ENCODE assay signal across 9 mouse cellular contexts in the genomic region with DNA sequence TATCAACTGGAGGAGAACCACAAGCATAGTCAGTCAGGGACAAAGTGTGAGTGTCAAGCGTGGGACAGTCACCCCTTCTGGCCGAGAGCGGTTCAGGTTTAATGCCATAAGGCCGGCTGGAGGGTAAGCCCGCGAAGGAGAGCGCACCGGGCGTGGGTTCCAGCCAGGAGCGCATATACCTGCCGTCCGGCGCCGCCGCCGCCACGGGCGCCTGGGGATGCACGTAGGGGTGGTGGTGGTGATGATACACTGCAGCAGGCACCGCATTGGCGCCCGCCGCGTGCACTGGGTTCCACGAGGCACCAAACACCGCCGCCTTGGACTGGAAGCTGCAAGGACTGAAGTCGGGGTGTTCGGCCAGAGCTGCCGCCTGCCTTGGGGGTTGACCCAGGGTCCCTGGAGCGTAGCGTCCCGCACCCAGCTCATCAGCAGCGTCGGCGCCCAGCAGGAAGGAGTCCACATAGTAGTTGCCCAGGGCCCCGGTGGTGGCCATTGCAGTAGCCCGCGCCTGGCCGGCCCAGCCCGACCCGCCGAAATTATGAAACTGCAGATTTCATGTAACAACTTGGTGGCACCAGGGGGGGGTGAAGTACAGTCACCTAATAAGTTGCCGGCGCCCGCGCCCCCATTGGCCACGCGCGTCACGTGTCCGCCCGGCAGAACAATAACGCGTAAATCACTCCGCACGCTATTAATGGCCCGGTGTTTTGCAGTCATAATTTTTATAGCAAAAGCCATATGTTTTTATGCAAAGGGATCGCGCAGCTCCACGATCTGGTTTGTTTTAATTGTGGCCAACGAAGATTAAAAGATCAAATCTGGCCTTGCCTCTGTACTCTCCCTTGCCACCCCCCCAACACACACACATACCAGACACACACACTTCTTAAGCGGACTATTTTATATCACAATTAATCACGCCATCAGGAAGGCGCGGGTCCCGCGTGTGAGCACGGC. TPM values are rescaled to one million over a fixed set of nuclear protein-coding genes. Genes with fewer than 3 reads are reported as not detected.
DNase-seq lines count a peak whose midpoint lies in the region; ATAC-seq and TF ChIP-seq lines count a peak whose summit lies in the region.
"Had no signal": no experiment of that assay in that cellular context is flagged by ENCODE, and none has a peak within 500 bp of the region (broad histone marks: within the 10 kb centered on the region; RNA-seq: fewer than 3 reads in every experiment).

No protein-coding gene starts in this region.

- ATAC-seq in heart, embryonic 15.5 days (replicated peaks; ENCODE audit: insufficient number of reproducible peaks, insufficient read depth, low FRiP score, low read depth): no peak
- peak; percentile 57 for ATAC-seq in kidney, embryonic 15.5 days (replicated peaks; ENCODE audit: low FRiP score)
- ATAC-seq in neural tube, embryonic 12.5 days (ENCODE audit: low FRiP score, low read depth): peak; percentile 46

- H3K36me3 ChIP-seq in heart, embryonic 15.5 days: no peaks in the 10 kb centered on the region
- H3K36me3 ChIP-seq in kidney, embryonic 15.5 days: peaks cover 4% of the 10 kb centered on the region; the same call in 1 of the 2 replicates
- no peaks in the 10 kb centered on the region for H3K36me3 ChIP-seq in neural tube, embryonic 12.5 days

- TF ChIP-seq POLR2A in bone marrow macrophage, adult 2 months (IDR thresholded peaks at IDR 0.05; ENCODE audit: borderline replicate concordance, low read depth, low read length): no peak

- H3K27ac ChIP-seq in heart, embryonic 15.5 days: no peak overlapping the region
- no peak overlapping the region for H3K27ac ChIP-seq in bone marrow macrophage, adult 2 months (ENCODE audit: insufficient read depth, low read depth, low read length)
- peak overlapping the region; percentile 99 for H3K27ac ChIP-seq in kidney, embryonic 15.5 days
- H3K27ac ChIP-seq in neural tube, embryonic 12.5 days: peak overlapping the region; percentile 90
- H3K27ac ChIP-seq in layer of hippocampus, adult 2 months: no peak overlapping the region

- H3K4me2 ChIP-seq in heart, embryonic 15.5 days: peak overlapping the region; percentile 13; the same call in 1 of the 2 replicates
- peak overlapping the region; percentile 92 for H3K4me2 ChIP-seq in kidney, embryonic 15.5 days
- H3K4me2 ChIP-seq in neural tube, embryonic 12.5 days (replicated peaks): peak overlapping the region; percentile 99

- no peak for DNase-seq in heart, postnatal 14 days
- DNase-seq in left cerebral cortex, postnatal 14 days (ENCODE audit: low spot score in 2 of 2): no peak
- no peak for DNase-seq in left cerebral cortex, adult 11 months (ENCODE audit: low spot score)
- no peak for DNase-seq in layer of hippocampus, adult 2 months (ENCODE audit: low spot score in 2 of 2)

- H3K4me3 ChIP-seq in heart, embryonic 15.5 days: peak overlapping the region; percentile 26
- peak overlapping the region; percentile 5; the same call in 1 of the 2 replicates for H3K4me3 ChIP-seq in bone marrow macrophage, adult 2 months (ENCODE audit: insufficient read depth, low read length)
- peak overlapping the region; percentile 77 for H3K4me3 ChIP-seq in kidney, embryonic 15.5 days (replicated peaks)
- H3K4me3 ChIP-seq in neural tube, embryonic 12.5 days: peak overlapping the region; percentile 82
- H3K4me3 ChIP-seq in layer of hippocampus, adult 2 months: no peak overlapping the region

- intact Hi-C loops in heart, postnatal 14 days (cut with DNase I): loop anchor here (5.0 to 10.0 kb wide), 2 partner anchors 841 to 1044 kb away; no protein-coding TSS in a partner anchor
- intact Hi-C loops in left cerebral cortex, postnatal 14 days (cut with DNase I): loop anchor here (10.0 kb wide), 1 partner anchor 1421 kb away; no protein-coding TSS in a partner anchor

- H3K4me1 ChIP-seq in heart, embryonic 15.5 days (replicated peaks): peaks cover 20% of the 10 kb centered on the region
- no peaks in the 10 kb centered on the region for H3K4me1 ChIP-seq in bone marrow macrophage, adult 2 months (ENCODE audit: control insufficient read depth, insufficient read depth, low read length)
- peaks cover 23% of the 10 kb centered on the region for H3K4me1 ChIP-seq in kidney, embryonic 15.5 days
- H3K4me1 ChIP-seq in neural tube, embryonic 12.5 days: peaks cover 19% of the 10 kb centered on the region

- no peak for TF ChIP-seq CTCF in bone marrow macrophage, adult 2 months (IDR thresholded peaks at IDR 0.05; ENCODE audit: low read depth, low read length)
- no peak for TF ChIP-seq CTCF in layer of hippocampus, adult 2 months (conservative IDR thresholded peaks at IDR 0.05)

- H3K27me3 ChIP-seq in heart, embryonic 15.5 days: peaks cover 97% of the 10 kb centered on the region
- 0 out of 2 replicates have a peak, but pooled peaks cover 6% of the 10 kb centered on the region for H3K27me3 ChIP-seq in kidney, embryonic 15.5 days
- peaks cover 17% of the 10 kb centered on the region for H3K27me3 ChIP-seq in neural tube, embryonic 12.5 days (replicated peaks)

- WGBS in heart, embryonic 15.5 days: 3% methylated on average over 69 of the region's 69 CpGs
- under 1% methylated on average over 69 of the region's 69 CpGs for whole genome bisulfite sequencing in kidney, embryonic 15.5 days
- under 1% methylated on average over 69 of the region's 69 CpGs for WGBS in neural tube, embryonic 12.5 days

- H3K9me3 ChIP-seq in heart, embryonic 15.5 days (replicated peaks): no peaks in the 10 kb centered on the region
- H3K9me3 ChIP-seq in kidney, embryonic 15.5 days (replicated peaks): no peaks in the 10 kb centered on the region
- H3K9me3 ChIP-seq in neural tube, embryonic 12.5 days: no peaks in the 10 kb centered on the region

- H3K9ac ChIP-seq in heart, embryonic 15.5 days: no peak overlapping the region
- H3K9ac ChIP-seq in kidney, embryonic 15.5 days: peak overlapping the region; percentile 94
- peak overlapping the region; percentile 100 for H3K9ac ChIP-seq in neural tube, embryonic 12.5 days

RNA-seq across cellular contexts. Expression of gene Hoxa7, which starts 4.2 kb away (rescaled TPM):
- 0.54 and 1.4 TPM in 2 replicates for polyA plus RNA-seq in heart, embryonic 15.5 days (2015; fragmentation: Nextera tagmentation; extraction: Ambion mirVana)
- total RNA-seq in heart, postnatal 14 days (2021): under 1 TPM; 0.17 to 0.29 TPM
- polyA plus RNA-seq in bone marrow macrophage, adult 2 months (2012; ENCODE audit: insufficient read depth, insufficient read length, missing spikeins): not detected in 2 replicates
- polyA plus RNA-seq in kidney, embryonic 15.5 days (2015; fragmentation: Nextera tagmentation; extraction: Ambion mirVana): 26.7 and 27.2 TPM in 2 replicates
- polyA plus RNA-seq in neural tube, embryonic 12.5 days (2016; fragmentation: Nextera tagmentation; extraction: Ambion mirVana): 81.2 and 102 TPM in 2 replicates
- not detected for total RNA-seq in left cerebral cortex, postnatal 14 days (2021)
- not detected for total RNA-seq in layer of hippocampus, adult 2 months (2021)
- total RNA-seq: left cerebral cortex, postnatal 10 days had no signal

RNA-seq across cellular contexts. Expression of gene Hoxa9, which starts 5.0 kb away (rescaled TPM):
- polyA plus RNA-seq in heart, embryonic 15.5 days (2015; fragmentation: Nextera tagmentation; extraction: Ambion mirVana): 0.13 and 0.24 TPM in 2 replicates
- total RNA-seq in heart, postnatal 14 days (2021): not detected
- not detected in 2 replicates for polyA plus RNA-seq in bone marrow macrophage, adult 2 months (2012; ENCODE audit: insufficient read depth, insufficient read length, missing spikeins)
- 53.4 and 65.1 TPM in 2 replicates for polyA plus RNA-seq in kidney, embryonic 15.5 days (2015; fragmentation: Nextera tagmentation; extraction: Ambion mirVana)
- 124 and 131 TPM in 2 replicates for polyA plus RNA-seq in neural tube, embryonic 12.5 days (2016; fragmentation: Nextera tagmentation; extraction: Ambion mirVana)
- total RNA-seq in left cerebral cortex, postnatal 14 days (2021): not detected
- total RNA-seq in layer of hippocampus, adult 2 months (2021): not detected
- total RNA-seq: left cerebral cortex, postnatal 10 days had no signal

RNA-seq across cellular contexts. Expression of gene Gm28308, which starts 12.8 kb away (rescaled TPM):
- polyA plus RNA-seq in heart, embryonic 15.5 days (2015; fragmentation: Nextera tagmentation; extraction: Ambion mirVana): not detected in 2 replicates
- not detected for total RNA-seq in heart, postnatal 14 days (2021)
- not detected in 2 replicates for polyA plus RNA-seq in bone marrow macrophage, adult 2 months (2012; ENCODE audit: insufficient read depth, insufficient read length, missing spikeins)
- 0.92 TPM in 1 of 2 replicates, not detected in the other for polyA plus RNA-seq in kidney, embryonic 15.5 days (2015; fragmentation: Nextera tagmentation; extraction: Ambion mirVana)
- not detected in 2 replicates for polyA plus RNA-seq in neural tube, embryonic 12.5 days (2016; fragmentation: Nextera tagmentation; extraction: Ambion mirVana)
- total RNA-seq in left cerebral cortex, postnatal 14 days (2021): not detected
- not detected for total RNA-seq in layer of hippocampus, adult 2 months (2021)
- total RNA-seq: left cerebral cortex, postnatal 10 days had no signal

RNA-seq across cellular contexts. Expression of gene Hoxa3, which starts 12.8 kb away (rescaled TPM):
- polyA plus RNA-seq in heart, embryonic 15.5 days (2015; fragmentation: Nextera tagmentation; extraction: Ambion mirVana): 0.89 and 2.4 TPM in 2 replicates
- total RNA-seq in heart, postnatal 14 days (2021): 1 to 10 TPM; 1.2 TPM
- polyA plus RNA-seq in bone marrow macrophage, adult 2 months (2012; ENCODE audit: insufficient read depth, insufficient read length, missing spikeins): not detected in 2 replicates
- 9.5 and 11.8 TPM in 2 replicates for polyA plus RNA-seq in kidney, embryonic 15.5 days (2015; fragmentation: Nextera tagmentation; extraction: Ambion mirVana)
- 21.1 and 25.1 TPM in 2 replicates for polyA plus RNA-seq in neural tube, embryonic 12.5 days (2016; fragmentation: Nextera tagmentation; extraction: Ambion mirVana)
- not detected for total RNA-seq in left cerebral cortex, postnatal 14 days (2021)
- total RNA-seq in layer of hippocampus, adult 2 months (2021): not detected
- total RNA-seq: left cerebral cortex, postnatal 10 days had no signal

RNA-seq across cellular contexts. Expression of gene Hoxa10, which starts 14.8 kb away (rescaled TPM):
- 0.19 and 0.55 TPM in 2 replicates for polyA plus RNA-seq in heart, embryonic 15.5 days (2015; fragmentation: Nextera tagmentation; extraction: Ambion mirVana)
- not detected for total RNA-seq in heart, postnatal 14 days (2021)
- 0.54 TPM in 1 of 2 replicates, not detected in the other for polyA plus RNA-seq in bone marrow macrophage, adult 2 months (2012; ENCODE audit: insufficient read depth, insufficient read length, missing spikeins)
- 157 and 172 TPM in 2 replicates for polyA plus RNA-seq in kidney, embryonic 15.5 days (2015; fragmentation: Nextera tagmentation; extraction: Ambion mirVana)
- polyA plus RNA-seq in neural tube, embryonic 12.5 days (2016; fragmentation: Nextera tagmentation; extraction: Ambion mirVana): 108 and 119 TPM in 2 replicates
- not detected for total RNA-seq in left cerebral cortex, postnatal 14 days (2021)
- total RNA-seq in layer of hippocampus, adult 2 months (2021): not detected
- total RNA-seq: left cerebral cortex, postnatal 10 days had no signal

Comparison
In these comparisons a context has a peak if more than half of its experiments do, and no peak if none do; other contexts are left out.
1. H3K27ac ChIP-seq: peak in kidney, embryonic 15.5 days (single experiment) and neural tube, embryonic 12.5 days (single experiment); none in heart, embryonic 15.5 days (single experiment), bone marrow macrophage, adult 2 months (single experiment) and layer of hippocampus, adult 2 months (single experiment).
2. H3K4me2 ChIP-seq: peak in every context shown above with its lines; median percentile 99 in neural tube, embryonic 12.5 days; 92 in kidney, embryonic 15.5 days; 13 in heart, embryonic 15.5 days.
3. RNA of gene Hoxa7, which starts 4.2 kb away (polyA plus RNA-seq): 81.2 to 102 TPM in neural tube, embryonic 12.5 days and 26.7 to 27.2 TPM in kidney, embryonic 15.5 days; 0.54 to 1.4 TPM in heart, embryonic 15.5 days and not detected in bone marrow macrophage, adult 2 months; every median in the first group is over 10 times any median in the second.
4. RNA of gene Hoxa9, which starts 5.0 kb away (polyA plus RNA-seq): 124 to 131 TPM in neural tube, embryonic 12.5 days and 53.4 to 65.1 TPM in kidney, embryonic 15.5 days; 0.13 to 0.24 TPM in heart, embryonic 15.5 days and not detected in bone marrow macrophage, adult 2 months; every median in the first group is over 10 times any median in the second.